8 mouse cellular contexts compared by ENCODE assay signal in genomic region chr9:44965126-44965832, GRCm38 (mm10). TPM values are rescaled to one million over a fixed set of nuclear protein-coding genes. Genes with fewer than 3 reads are reported as not detected.
DNase-seq lines count a peak whose midpoint lies in the region; ATAC-seq and TF ChIP-seq lines count a peak whose summit lies in the region.

Gene Ube4a, minus strand, starts transcription at chr9:44965600.

- TF ChIP-seq CTCF in heart, adult 2 months (IDR thresholded peaks at IDR 0.05), result no peak

- peaks cover 4% of the 10 kb centered on the region; the same call in 1 of the 2 replicates for H3K79me2 ChIP-seq in heart, adult 2 months (replicated peaks; ENCODE audit: control insufficient read depth, insufficient read depth, low read length)

- peak within 1 kb of the TSS; percentile 93 for H3K4me3 ChIP-seq in embryonic facial prominence, embryonic 14.5 days (ENCODE audit: low read depth, low read length)
- peak within 1 kb of the TSS; percentile 92 for H3K4me3 ChIP-seq in heart, adult 2 months
- H3K4me3 ChIP-seq in limb, embryonic 13.5 days, result peak within 1 kb of the TSS; percentile 94
- peak within 1 kb of the TSS; percentile 93 for H3K4me3 ChIP-seq in midbrain, embryonic 16.5 days (ENCODE audit: low read depth, low read length)

- peak; percentile 90 for TF ChIP-seq EP300 in heart, adult 2 months (IDR thresholded peaks at IDR 0.05; ENCODE audit: insufficient read depth, low read depth, low read length)

- H3K36me3 ChIP-seq in embryonic facial prominence, embryonic 14.5 days (ENCODE audit: control insufficient read depth, insufficient read depth, low read length), result peaks cover 10% of the 10 kb centered on the region
- peaks cover 11% of the 10 kb centered on the region for H3K36me3 ChIP-seq in heart, adult 2 months (ENCODE audit: control insufficient read depth, insufficient read depth, low read length)
- peaks cover 21% of the 10 kb centered on the region for H3K36me3 ChIP-seq in limb, embryonic 13.5 days
- H3K36me3 ChIP-seq in midbrain, embryonic 16.5 days (ENCODE audit: control insufficient read depth, insufficient read depth, low read length), result peaks cover 2% of the 10 kb centered on the region; the same call in 1 of the 2 replicates

- H3K27ac ChIP-seq in embryonic facial prominence, embryonic 14.5 days (replicated peaks; ENCODE audit: low read depth, low read length), result peak within 1 kb of the TSS; percentile 16; the same call in 1 of the 2 replicates
- peak within 1 kb of the TSS; percentile 93 for H3K27ac ChIP-seq in heart, adult 2 months
- no peak within 1 kb of the TSS for H3K27ac ChIP-seq in limb, embryonic 13.5 days
- peak within 1 kb of the TSS; percentile 78 for H3K27ac ChIP-seq in midbrain, embryonic 16.5 days (ENCODE audit: low read length)

- WGBS in embryonic facial prominence, embryonic 14.5 days, result under 1% methylated on average over 38 of the region's 39 CpGs
- WGBS in heart, adult 2 months, result 1% methylated on average over 39 of the region's 39 CpGs
- WGBS in limb, embryonic 13.5 days, result under 1% methylated on average over 39 of the region's 39 CpGs
- under 1% methylated on average over 39 of the region's 39 CpGs for WGBS in midbrain, embryonic 16.5 days

- no peaks in the 10 kb centered on the region for H3K9me3 ChIP-seq in embryonic facial prominence, embryonic 14.5 days (ENCODE audit: control insufficient read depth, low read length)
- no peaks in the 10 kb centered on the region for H3K9me3 ChIP-seq in limb, embryonic 13.5 days
- H3K9me3 ChIP-seq in midbrain, embryonic 16.5 days (replicated peaks; ENCODE audit: control insufficient read depth, low read length, poor library complexity, severe bottlenecking), result no peaks in the 10 kb centered on the region

- peak; percentile 96 for ATAC-seq in embryonic facial prominence, embryonic 14.5 days (ENCODE audit: low read depth)
- ATAC-seq in limb, embryonic 13.5 days (ENCODE audit: low FRiP score, low read depth), result peak; percentile 96
- peak; percentile 95 for ATAC-seq in midbrain, embryonic 16.5 days

- intact Hi-C loops in heart, adult 2 months (cut with DNase I), result loop anchor here (2.0 to 5.0 kb wide), 2 partner anchors 44 to 83 kb away; partner anchors contain the start of genes Atp5l and Kmt2a

- peak; percentile 98 for DNase-seq in 3T3-L1 (ENCODE audit: low read depth, low spot score)
- DNase-seq in adrenal gland, postnatal 4 days (ENCODE audit: low spot score in 2 of 2), result peak; percentile 96 to 98
- peak; percentile 98 for DNase-seq in embryonic facial prominence, embryonic 14.5 days (ENCODE audit: low spot score)
- DNase-seq in heart, adult 2 months, result peak; percentile 98 to 100
- DNase-seq in kidney, adult 8-10 months, result peak; percentile 98 to 99
- DNase-seq in spleen, postnatal 10 days (ENCODE audit: low spot score in 2 of 2), result peak; percentile 99 to 100

- peaks cover 11% of the 10 kb centered on the region for H3K4me1 ChIP-seq in embryonic facial prominence, embryonic 14.5 days (ENCODE audit: control insufficient read depth, insufficient read depth, low read length)
- peaks cover 2% of the 10 kb centered on the region for H3K4me1 ChIP-seq in heart, adult 2 months (ENCODE audit: control insufficient read depth, insufficient read depth, low read length)
- H3K4me1 ChIP-seq in limb, embryonic 13.5 days, result peaks cover 14% of the 10 kb centered on the region
- peaks cover 18% of the 10 kb centered on the region for H3K4me1 ChIP-seq in midbrain, embryonic 16.5 days (ENCODE audit: control insufficient read depth, insufficient read depth, low read length)

- peak; percentile 93 for TF ChIP-seq POLR2A in heart, adult 2 months (IDR thresholded peaks at IDR 0.05; ENCODE audit: insufficient read depth, low read depth, low read length)

- H3K9ac ChIP-seq in embryonic facial prominence, embryonic 14.5 days (ENCODE audit: low read depth, low read length), result peak within 1 kb of the TSS; percentile 88
- H3K9ac ChIP-seq in heart, adult 2 months (ENCODE audit: low read depth, low read length), result peak within 1 kb of the TSS; percentile 76
- H3K9ac ChIP-seq in limb, embryonic 13.5 days, result peak within 1 kb of the TSS; percentile 84
- H3K9ac ChIP-seq in midbrain, embryonic 16.5 days (ENCODE audit: low read depth, low read length), result peak within 1 kb of the TSS; percentile 70

- no peaks in the 10 kb centered on the region for H3K27me3 ChIP-seq in embryonic facial prominence, embryonic 14.5 days (replicated peaks; ENCODE audit: control insufficient read depth, insufficient read depth, low read length)
- no peaks in the 10 kb centered on the region for H3K27me3 ChIP-seq in heart, adult 2 months (ENCODE audit: control insufficient read depth, insufficient read depth, low read length)
- H3K27me3 ChIP-seq in limb, embryonic 13.5 days, result peaks cover 3% of the 10 kb centered on the region; the same call in 1 of the 2 replicates
- H3K27me3 ChIP-seq in midbrain, embryonic 16.5 days (ENCODE audit: control insufficient read depth, insufficient read depth, low read depth, low read length), result no peaks in the 10 kb centered on the region

- peak within 1 kb of the TSS; percentile 90 for H3K4me2 ChIP-seq in embryonic facial prominence, embryonic 14.5 days (ENCODE audit: low read depth, low read length)
- peak within 1 kb of the TSS; percentile 93 for H3K4me2 ChIP-seq in limb, embryonic 13.5 days (replicated peaks)
- H3K4me2 ChIP-seq in midbrain, embryonic 16.5 days (ENCODE audit: low read length), result peak within 1 kb of the TSS; percentile 98

RNA-seq across cellular contexts. Expression of gene Ube4a, which starts in this region (rescaled TPM):
- 10 to 100 TPM; 81.6 to 90.5 TPM for total RNA-seq in adrenal gland, postnatal 4 days (2021)
- polyA plus RNA-seq in embryonic facial prominence, embryonic 14.5 days (2014; fragmentation: Nextera tagmentation; extraction: Ambion mirVana), result 25.5 and 30.3 TPM in 2 replicates
- total RNA-seq in heart, adult 2 months (2021), result 10 to 100 TPM; 36.1 to 39.6 TPM
- polyA plus RNA-seq in heart, adult 2 months (2012; rRNA removed), result 8.4 and 17.0 TPM in 2 replicates
- 27.0 and 27.3 TPM in 2 replicates for polyA plus RNA-seq in limb, embryonic 13.5 days (2015; fragmentation: Nextera tagmentation; extraction: Ambion mirVana)
- polyA plus RNA-seq in midbrain, embryonic 16.5 days (2015; fragmentation: Nextera tagmentation; extraction: Ambion mirVana), result 33.5 and 39.3 TPM in 2 replicates
